Mouse (Mus musculus): ENCODE data around the gene Olfr603. TPM values are rescaled to one million over a fixed set of nuclear protein-coding genes. Genes with fewer than 3 reads are reported as not detected.

Gene Olfr603
- polyA plus RNA-seq (2017; shearing (Covaris generic)): 1 to 10 TPM in 1 of 2 experiments, not detected in 1; 2.6 TPM

GRCm38 (mm10) chr7:103386077-103386476 lies at the start of gene Olfr603:
Olfr603 (minus strand) TSS chr7:103386177.

GRCm38 (mm10) chr7:103414772-103415171 lies 28.8 kb upstream of the Olfr603 start, which contains the start of gene Usp17lc:
Usp17lc (plus strand) TSS chr7:103415072.

GRCm38 (mm10) chr7:103362555-103362954 lies 23.4 kb downstream of the Olfr603 start, which contains the start of gene Olfr601:
Olfr601 (minus strand) TSS chr7:103362655.

GRCm38 (mm10) chr7:103349569-103349968 lies 36.4 kb downstream of the Olfr603 start, which contains the start of gene Olfr600:
Olfr600 (minus strand) TSS chr7:103349669.

GRCm38 (mm10) chr7:103335617-103336016 lies 50.4 kb downstream of the Olfr603 start, which contains the start of gene Olfr599:
Olfr599 (plus strand) TSS chr7:103335917.

Other genes starting within 250 kb of the Olfr603 start
- under 1 TPM in 1 of 2 experiments, not detected in 1; 0.32 TPM for gene Olfr588-ps1, start 245.3 kb downstream of the Olfr603 start, polyA plus RNA-seq (2017; shearing (Covaris generic))
- gene Olfr589, start 229.8 kb downstream of the Olfr603 start, polyA plus RNA-seq (2017; shearing (Covaris generic)): not detected
- 1 to 10 TPM in 1 of 2 experiments, under 1 TPM in 1; 0.42 to 1.0 TPM for gene Olfr591, start 207.8 kb downstream of the Olfr603 start, polyA plus RNA-seq (2017; shearing (Covaris generic))
- gene Olfr592, start 201.4 kb downstream of the Olfr603 start, polyA plus RNA-seq (2017; shearing (Covaris generic)): under 1 TPM; 0.06 to 0.20 TPM
- gene Olfr593, start 174.3 kb downstream of the Olfr603 start, polyA plus RNA-seq (2017; shearing (Covaris generic)): not detected
- 1 to 10 TPM in 1 of 2 experiments, not detected in 1; 1.1 TPM for gene Olfr594, start 169.2 kb downstream of the Olfr603 start, polyA plus RNA-seq (2017; shearing (Covaris generic))
- not detected for gene Usp17ld, start 133.7 kb downstream of the Olfr603 start, polyA plus RNA-seq (2017; shearing (Covaris generic))
- under 1 TPM in 1 of 2 experiments, not detected in 1; 0.29 TPM for gene Olfr596, start 80.5 kb downstream of the Olfr603 start, polyA plus RNA-seq (2017; shearing (Covaris generic))
- gene Olfr597, start 69.9 kb downstream of the Olfr603 start, polyA plus RNA-seq (2017; shearing (Covaris generic)): under 1 TPM; 0.10 to 0.17 TPM
- gene Olfr598, start 62.6 kb downstream of the Olfr603 start, polyA plus RNA-seq (2017; shearing (Covaris generic)): not detected
- gene Olfr599, start 50.3 kb downstream of the Olfr603 start, polyA plus RNA-seq (2017; shearing (Covaris generic)): not detected
- under 1 TPM in 1 of 2 experiments, not detected in 1; 0.89 TPM for gene Olfr600, start 36.5 kb downstream of the Olfr603 start, polyA plus RNA-seq (2017; shearing (Covaris generic))
- 1 to 10 TPM in 1 of 2 experiments, under 1 TPM in 1; 0.59 to 2.7 TPM for gene Olfr601, start 23.5 kb downstream of the Olfr603 start, polyA plus RNA-seq (2017; shearing (Covaris generic))
- gene Usp17lc, start 28.9 kb upstream of the Olfr603 start, polyA plus RNA-seq (2017; shearing (Covaris generic)): not detected
- not detected for gene Olfr605, start 59.3 kb upstream of the Olfr603 start, polyA plus RNA-seq (2017; shearing (Covaris generic))
- not detected for gene Olfr606, start 62.9 kb upstream of the Olfr603 start, polyA plus RNA-seq (2017; shearing (Covaris generic))
- gene Olfr607, start 78.0 kb upstream of the Olfr603 start, polyA plus RNA-seq (2017; shearing (Covaris generic)): under 1 TPM; 0.05 to 0.20 TPM
- gene Olfr608, start 83.7 kb upstream of the Olfr603 start, polyA plus RNA-seq (2017; shearing (Covaris generic)): under 1 TPM in 1 of 2 experiments, not detected in 1; 0.56 TPM
- gene Olfr609, start 111.9 kb upstream of the Olfr603 start, polyA plus RNA-seq (2017; shearing (Covaris generic)): under 1 TPM in 1 of 2 experiments, not detected in 1; 0.05 TPM
- not detected for gene Olfr610, start 125.9 kb upstream of the Olfr603 start, polyA plus RNA-seq (2017; shearing (Covaris generic))
- gene Olfr611, start 134.7 kb upstream of the Olfr603 start, polyA plus RNA-seq (2017; shearing (Covaris generic)): not detected
- not detected for gene Olfr612, start 156.5 kb upstream of the Olfr603 start, polyA plus RNA-seq (2017; shearing (Covaris generic))
- gene Olfr613, start 161.9 kb upstream of the Olfr603 start, polyA plus RNA-seq (2017; shearing (Covaris generic)): not detected
- not detected for gene Olfr615, start 169.9 kb upstream of the Olfr603 start, polyA plus RNA-seq (2017; shearing (Covaris generic))
- not detected for gene Olfr616, start 183.0 kb upstream of the Olfr603 start, polyA plus RNA-seq (2017; shearing (Covaris generic))
- gene Olfr617, start 186.9 kb upstream of the Olfr603 start, polyA plus RNA-seq (2017; shearing (Covaris generic)): not detected
- not detected for gene Olfr618, start 203.9 kb upstream of the Olfr603 start, polyA plus RNA-seq (2017; shearing (Covaris generic))
- under 1 TPM in 1 of 2 experiments, not detected in 1; 0.11 TPM for gene Olfr619, start 214.4 kb upstream of the Olfr603 start, polyA plus RNA-seq (2017; shearing (Covaris generic))
- gene Olfr620, start 226.4 kb upstream of the Olfr603 start, polyA plus RNA-seq (2017; shearing (Covaris generic)): under 1 TPM; 0.24 to 0.61 TPM